Mouse (Mus musculus) heart, embryonic 16.5 days (tissue): ENCODE results near the gene Slc22a18. TPM values are rescaled to one million over a fixed set of nuclear protein-coding genes. Genes with fewer than 3 reads are reported as not detected.

Source experiments
- ATAC-seq: fragments of 200-750 bp; cut with Nextera tagmentation; replicated peaks from 2 replicates; pipeline ENCODE4 v1.8.0; 2017; ENCODE audit warnings: moderate number of reproducible peaks; ENCODE audit not compliant: insufficient read depth, low FRiP score; ENCODE audit errors: extremely low read depth
- H3K27ac ChIP-seq: fragments of 300-500 bp; sonication (generic); 2 replicates; pipeline ENCODE4 v1.5.1; 2014; ENCODE audit warnings: mild to moderate bottlenecking, low read length, control low read depth, moderate library complexity
- H3K27me3 ChIP-seq: fragments of 300-500 bp; sonication (generic); 2 replicates; pipeline ENCODE4 v1.6.1; 2014; ENCODE audit warnings: low read length, mixed read lengths; ENCODE audit not compliant: control insufficient read depth, insufficient read depth
- H3K36me3 ChIP-seq: fragments of 300-500 bp; sonication (generic); 2 replicates; pipeline ENCODE4 v1.6.1; 2014; ENCODE audit not compliant: control insufficient read depth, insufficient read depth
- H3K4me1 ChIP-seq: fragments of 300-500 bp; sonication (generic); 2 replicates; pipeline ENCODE4 v1.6.1; 2014; ENCODE audit warnings: low read length, mixed read lengths; ENCODE audit not compliant: control insufficient read depth, insufficient read depth
- H3K4me2 ChIP-seq: fragments of 300-500 bp; sonication (generic); 2 replicates; pipeline ENCODE4 v1.6.1; 2014; ENCODE audit warnings: low read depth, mild to moderate bottlenecking, control low read depth, low read length
- H3K4me3 ChIP-seq: fragments of 300-500 bp; sonication (generic); 2 replicates; pipeline ENCODE4 v1.5.1; 2014; ENCODE audit warnings: mild to moderate bottlenecking, control low read depth, low read length
- H3K9ac ChIP-seq: fragments of 300-500 bp; sonication (generic); 2 replicates; pipeline ENCODE4 v1.6.1; 2014; ENCODE audit warnings: low read length, control low read depth
- H3K9me3 ChIP-seq: fragments of 300-500 bp; sonication (generic); replicated peaks from 2 replicates; pipeline ENCODE4 v1.6.1; 2016; ENCODE audit warnings: low read length; ENCODE audit not compliant: control insufficient read depth
- WGBS: fragments of 180-500 bp; shearing (Covaris S2); extraction: QIAGEN DNeasy Blood & Tissue Kit; methylation state at CpG from one replicate; pipeline ENCODE4 v1.1.7; 2014; 5-methylcytosine and 5-hydroxymethylcytosine counted together
- polyA plus RNA-seq: library from polyadenylated mRNA; unstranded; fragments of >200 nt; fragmentation: Nextera tagmentation; extraction: Ambion mirVana; gene quantifications from 2 replicates; pipeline ENCODE4 v1.2.1, GENCODE M21; 2015

The Slc22a18 gene
- polyA plus RNA-seq, 1 experiment from 2014 or later, result 0.66 TPM

- H3K27me3 ChIP-seq, result peaks cover 10% of the 10 kb centered on the region
- H3K4me1 ChIP-seq, result no peaks in the 10 kb centered on the region
- H3K36me3 ChIP-seq, result no peaks in the 10 kb centered on the region
- no peaks in the 10 kb centered on the region for H3K9me3 ChIP-seq
- no peak overlapping the region for H3K27ac ChIP-seq
- no peak overlapping the region for H3K9ac ChIP-seq
- H3K4me3 ChIP-seq, result no peak overlapping the region
- WGBS, result 59% methylated on average over 8 of the region's 8 CpGs
- no peak for ATAC-seq
- H3K4me2 ChIP-seq, result no peak overlapping the region
These were observed 21.8 kb downstream of the Slc22a18 start for GRCm38 (mm10) chr7:143495104-143495961.

GRCm38 (mm10) chr7:143498584-143498983 is 25.0 kb downstream of the Slc22a18 start:
- Histone ChIP-seq H3K36me3 (no peaks in the 10 kb centered on the region), H3K9ac (no peak overlapping the region), H3K4me1 (peaks cover 11% of the 10 kb centered on the region; the same call in 1 of the 2 replicates), H3K4me3 (no peak overlapping the region), H3K9me3 (no peaks in the 10 kb centered on the region), H3K4me2 (no peak overlapping the region), H3K27me3 (peaks cover 25% of the 10 kb centered on the region), H3K27ac (no peak overlapping the region)
- ATAC-seq, result no peak
- WGBS, result 88% methylated on average over 4 of the region's 4 CpGs

GRCm38 (mm10) chr7:143500912-143501311 is 27.4 kb downstream of the Slc22a18 start:
- peaks cover 34% of the 10 kb centered on the region for H3K27me3 ChIP-seq
- 42% methylated on average over 2 of the region's 2 CpGs for WGBS
- ATAC-seq, result no peak
- peaks cover 11% of the 10 kb centered on the region; the same call in 1 of the 2 replicates for H3K4me1 ChIP-seq
- no peaks in the 10 kb centered on the region for H3K9me3 ChIP-seq
- H3K9ac ChIP-seq, result no peak overlapping the region
- no peak overlapping the region for H3K27ac ChIP-seq
- no peak overlapping the region for H3K4me3 ChIP-seq
- H3K36me3 ChIP-seq, result no peaks in the 10 kb centered on the region
- H3K4me2 ChIP-seq, result no peak overlapping the region

- ATAC-seq, result no peak; the same call in 1 of the 2 replicates
- Histone ChIP-seq H3K36me3 (no peaks in the 10 kb centered on the region), H3K4me2 (peak overlapping the region; percentile 78), H3K27ac (no peak overlapping the region), H3K4me1 (peaks cover 11% of the 10 kb centered on the region; the same call in 1 of the 2 replicates), H3K4me3 (peak overlapping the region; percentile 53), H3K9ac (peak overlapping the region; percentile 23), H3K27me3 (peaks cover 34% of the 10 kb centered on the region), H3K9me3 (0 out of 2 replicates have a peak, but pooled peaks cover 3% of the 10 kb centered on the region)
- WGBS, result 2% methylated on average over 55 of the region's 55 CpGs
These were observed 28.3 kb downstream of the Slc22a18 start for GRCm38 (mm10) chr7:143501643-143502417.

- Histone ChIP-seq H3K9me3 (0 out of 2 replicates have a peak, but pooled peaks cover 3% of the 10 kb centered on the region), H3K27ac (no peak within 1 kb of the TSS), H3K4me1 (peaks cover 11% of the 10 kb centered on the region; the same call in 1 of the 2 replicates), H3K9ac (peak within 1 kb of the TSS; percentile 23), H3K27me3 (peaks cover 34% of the 10 kb centered on the region), H3K4me2 (peak within 1 kb of the TSS; percentile 78), H3K4me3 (peak within 1 kb of the TSS; percentile 53), H3K36me3 (no peaks in the 10 kb centered on the region)
- no peak for ATAC-seq
- 2% methylated on average over 51 of the region's 51 CpGs for WGBS
These were observed 29.1 kb downstream of the Slc22a18 start, which contains the start of gene Phlda2 for GRCm38 (mm10) chr7:143502418-143503200. Gene Phlda2, minus strand, starts transcription at chr7:143503150.

GRCm38 (mm10) chr7:143503926-143504325 is 30.4 kb downstream of the Slc22a18 start:
- Histone ChIP-seq H3K4me1 (peaks cover 11% of the 10 kb centered on the region; the same call in 1 of the 2 replicates), H3K27ac (no peak overlapping the region), H3K36me3 (no peaks in the 10 kb centered on the region), H3K4me3 (no peak overlapping the region), H3K4me2 (no peak overlapping the region), H3K9ac (no peak overlapping the region), H3K9me3 (0 out of 2 replicates have a peak, but pooled peaks cover 3% of the 10 kb centered on the region), H3K27me3 (peaks cover 33% of the 10 kb centered on the region)
- WGBS, result 85% methylated on average over 6 of the region's 6 CpGs
- ATAC-seq, result no peak

GRCm38 (mm10) chr7:143505411-143505810 is 31.9 kb downstream of the Slc22a18 start:
- H3K36me3 ChIP-seq, result no peaks in the 10 kb centered on the region
- no peak overlapping the region for H3K9ac ChIP-seq
- H3K27ac ChIP-seq, result no peak overlapping the region
- H3K4me2 ChIP-seq, result no peak overlapping the region
- no peak overlapping the region for H3K4me3 ChIP-seq
- 0 out of 2 replicates have a peak, but pooled peaks cover 3% of the 10 kb centered on the region for H3K9me3 ChIP-seq
- peaks cover 25% of the 10 kb centered on the region for H3K27me3 ChIP-seq
- no peak for ATAC-seq
- 74% methylated on average over 2 of the region's 2 CpGs for WGBS
- H3K4me1 ChIP-seq, result peaks cover 11% of the 10 kb centered on the region; the same call in 1 of the 2 replicates

GRCm38 (mm10) chr7:143505823-143506222 is 32.3 kb downstream of the Slc22a18 start:
- no peak for ATAC-seq
- H3K36me3 ChIP-seq, result no peaks in the 10 kb centered on the region
- no peak overlapping the region for H3K4me2 ChIP-seq
- H3K4me1 ChIP-seq, result peaks cover 11% of the 10 kb centered on the region; the same call in 1 of the 2 replicates
- peaks cover 21% of the 10 kb centered on the region for H3K27me3 ChIP-seq
- H3K9me3 ChIP-seq, result 0 out of 2 replicates have a peak, but pooled peaks cover 3% of the 10 kb centered on the region
- 21% methylated on average over 11 of the region's 11 CpGs for WGBS
- no peak overlapping the region for H3K9ac ChIP-seq
- no peak overlapping the region for H3K4me3 ChIP-seq
- H3K27ac ChIP-seq, result no peak overlapping the region
